Mouse (Mus musculus): Measurements from ENCODE around the gene Fbxo46. TPM values are rescaled to one million over a fixed set of nuclear protein-coding genes. Genes with fewer than 3 reads are reported as not detected.
A peak's percentile ranks its signal among the peaks of the same experiment; 100 is the strongest.

The Fbxo46 gene
- total and polyA plus RNA-seq, 2 experiments: 2.4 to 5.0 TPM

GRCm38 (mm10) chr7:19178443-19179092 is 58.9 kb downstream of the Fbxo46 start:
- DNase-seq (ENCODE audit: extremely low read depth, low read depth, low spot score): peak; percentile 19
- peaks cover 16% of the 10 kb centered on the region for H3K27me3 ChIP-seq (ENCODE audit: control insufficient read depth, insufficient read depth, low read length)
- no peak for TF ChIP-seq POLR2A (IDR thresholded peaks at IDR 0.05; ENCODE audit: extremely low read depth, insufficient read depth, low read length)
- peak; percentile 89 for TF ChIP-seq CTCF (IDR thresholded peaks at IDR 0.05; ENCODE audit: low read depth, low read length)
- no peak overlapping the region for H3K27ac ChIP-seq (replicated peaks; ENCODE audit: insufficient read depth, low read depth, low read length)
- WGBS: 8% methylated on average over 27 of the region's 27 CpGs
- H3K4me3 ChIP-seq (ENCODE audit: insufficient read depth, low read depth, low read length): no peak overlapping the region
- H3K79me2 ChIP-seq (ENCODE audit: control insufficient read depth, insufficient read depth, low read length): no peaks in the 10 kb centered on the region
- 0 out of 2 replicates have a peak, but pooled peaks cover 2% of the 10 kb centered on the region for H3K4me1 ChIP-seq (ENCODE audit: control insufficient read depth, insufficient read depth, low read length)
- H3K36me3 ChIP-seq (ENCODE audit: control insufficient read depth, insufficient read depth, low read length): no peaks in the 10 kb centered on the region
- H3K9ac ChIP-seq (ENCODE audit: low read depth, low read length): no peak overlapping the region

- TF ChIP-seq POLR2A (IDR thresholded peaks at IDR 0.05; ENCODE audit: extremely low read depth, insufficient read depth, low read length) (no peak), CTCF (IDR thresholded peaks at IDR 0.05; ENCODE audit: low read depth, low read length) (peak; percentile 76)
- H3K9ac ChIP-seq (ENCODE audit: low read depth, low read length): 0 out of 2 replicates have a peak overlapping the region, but pooled peaks have one; percentile 14
- H3K4me3 ChIP-seq (ENCODE audit: insufficient read depth, low read depth, low read length): no peak overlapping the region
- peaks cover 16% of the 10 kb centered on the region for H3K27me3 ChIP-seq (ENCODE audit: control insufficient read depth, insufficient read depth, low read length)
- H3K79me2 ChIP-seq (ENCODE audit: control insufficient read depth, insufficient read depth, low read length): no peaks in the 10 kb centered on the region
- H3K36me3 ChIP-seq (ENCODE audit: control insufficient read depth, insufficient read depth, low read length): no peaks in the 10 kb centered on the region
- DNase-seq (ENCODE audit: extremely low read depth, low read depth, low spot score): no peak
- WGBS: 2% methylated on average over 29 of the region's 32 CpGs
- 0 out of 2 replicates have a peak, but pooled peaks cover 2% of the 10 kb centered on the region for H3K4me1 ChIP-seq (ENCODE audit: control insufficient read depth, insufficient read depth, low read length)
- no peak overlapping the region for H3K27ac ChIP-seq (replicated peaks; ENCODE audit: insufficient read depth, low read depth, low read length)
Observed at GRCm38 (mm10) chr7:19179173-19179572, 59.5 kb downstream of the Fbxo46 start.

DNA sequence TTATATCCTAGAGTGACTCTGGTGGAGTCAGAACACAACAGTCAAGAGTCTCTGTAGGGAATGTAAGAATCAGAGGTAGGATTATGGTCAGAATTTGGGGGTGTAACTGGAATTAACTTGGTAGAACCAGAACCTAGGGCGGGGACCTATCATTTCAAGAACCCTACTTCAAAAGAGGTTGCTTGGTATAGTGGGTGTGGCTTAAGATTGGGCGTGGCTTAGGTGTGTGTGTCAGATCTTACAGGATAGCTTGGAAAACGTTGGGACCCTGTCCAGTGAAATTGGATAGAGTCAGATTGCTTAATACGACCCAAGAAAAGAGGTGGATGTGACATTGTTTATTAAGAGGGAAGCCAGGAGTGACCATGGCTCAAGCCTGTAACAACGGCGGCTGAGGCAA is 60.3 kb downstream of the Fbxo46 start:
- 30% methylated on average over 6 of the region's 6 CpGs for WGBS

GRCm38 (mm10) chr7:19180862-19181429 is 61.3 kb downstream of the Fbxo46 start:
- WGBS: 1% methylated on average over 27 of the region's 27 CpGs
- DNase-seq (ENCODE audit: extremely low read depth, low read depth, low spot score): peak; percentile 18
- H3K27ac ChIP-seq (replicated peaks; ENCODE audit: insufficient read depth, low read depth, low read length): no peak overlapping the region
- peaks cover 16% of the 10 kb centered on the region for H3K27me3 ChIP-seq (ENCODE audit: control insufficient read depth, insufficient read depth, low read length)
- H3K4me3 ChIP-seq (ENCODE audit: insufficient read depth, low read depth, low read length): peak overlapping the region; percentile 66
- no peaks in the 10 kb centered on the region for H3K36me3 ChIP-seq (ENCODE audit: control insufficient read depth, insufficient read depth, low read length)
- TF ChIP-seq POLR2A (IDR thresholded peaks at IDR 0.05; ENCODE audit: extremely low read depth, insufficient read depth, low read length) (no peak), CTCF (IDR thresholded peaks at IDR 0.05; ENCODE audit: low read depth, low read length) (no peak)
- H3K79me2 ChIP-seq (ENCODE audit: control insufficient read depth, insufficient read depth, low read length): no peaks in the 10 kb centered on the region
- H3K4me1 ChIP-seq (ENCODE audit: control insufficient read depth, insufficient read depth, low read length): 0 out of 2 replicates have a peak, but pooled peaks cover 2% of the 10 kb centered on the region
- H3K9ac ChIP-seq (ENCODE audit: low read depth, low read length): peak overlapping the region; percentile 61

More for the DNA sequence above, 60.3 kb downstream of the Fbxo46 start:
- H3K4me3 ChIP-seq (ENCODE audit: insufficient read depth, low read depth, low read length): no peak overlapping the region
- no peaks in the 10 kb centered on the region for H3K36me3 ChIP-seq (ENCODE audit: control insufficient read depth, insufficient read depth, low read length)
- TF ChIP-seq CTCF (IDR thresholded peaks at IDR 0.05; ENCODE audit: low read depth, low read length) (no peak), POLR2A (IDR thresholded peaks at IDR 0.05; ENCODE audit: extremely low read depth, insufficient read depth, low read length) (no peak)
- no peak overlapping the region for H3K27ac ChIP-seq (replicated peaks; ENCODE audit: insufficient read depth, low read depth, low read length)
- H3K9ac ChIP-seq (ENCODE audit: low read depth, low read length): no peak overlapping the region
- peaks cover 16% of the 10 kb centered on the region for H3K27me3 ChIP-seq (ENCODE audit: control insufficient read depth, insufficient read depth, low read length)
- no peak for DNase-seq (ENCODE audit: extremely low read depth, low read depth, low spot score)
- no peaks in the 10 kb centered on the region for H3K79me2 ChIP-seq (ENCODE audit: control insufficient read depth, insufficient read depth, low read length)
- 0 out of 2 replicates have a peak, but pooled peaks cover 2% of the 10 kb centered on the region for H3K4me1 ChIP-seq (ENCODE audit: control insufficient read depth, insufficient read depth, low read length)

DNA sequence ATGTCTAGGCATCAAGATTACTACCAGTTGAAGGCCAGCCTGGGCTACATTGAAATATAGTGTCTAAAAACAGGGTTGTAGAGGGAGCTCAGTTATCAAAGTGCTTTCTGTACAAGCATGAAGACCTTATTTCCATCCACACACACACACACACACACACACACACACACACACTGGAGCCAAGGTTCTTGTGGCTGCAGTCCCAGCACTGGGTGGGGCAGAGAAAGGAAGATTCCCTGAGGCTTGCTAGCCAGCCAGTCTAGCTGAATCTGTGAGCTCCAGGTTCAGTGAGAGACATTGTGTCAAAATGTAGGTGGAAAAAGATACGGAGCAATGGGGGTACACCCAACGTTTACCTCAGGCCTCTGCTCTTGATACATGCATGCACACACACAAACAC is 64.6 kb downstream of the Fbxo46 start:
- Histone ChIP-seq H3K9ac (ENCODE audit: low read depth, low read length) (no peak overlapping the region), H3K4me1 (ENCODE audit: control insufficient read depth, insufficient read depth, low read length) (0 out of 2 replicates have a peak, but pooled peaks cover 2% of the 10 kb centered on the region), H3K79me2 (ENCODE audit: control insufficient read depth, insufficient read depth, low read length) (no peaks in the 10 kb centered on the region), H3K27ac (replicated peaks; ENCODE audit: insufficient read depth, low read depth, low read length) (no peak overlapping the region), H3K4me3 (ENCODE audit: insufficient read depth, low read depth, low read length) (no peak overlapping the region), H3K36me3 (ENCODE audit: control insufficient read depth, insufficient read depth, low read length) (no peaks in the 10 kb centered on the region; the same call in 1 of the 2 replicates), H3K27me3 (ENCODE audit: control insufficient read depth, insufficient read depth, low read length) (peaks cover 5% of the 10 kb centered on the region; the same call in 1 of the 2 replicates)
- WGBS: 90% methylated on average over 2 of the region's 2 CpGs
- DNase-seq (ENCODE audit: extremely low read depth, low read depth, low spot score): no peak
- TF ChIP-seq POLR2A (IDR thresholded peaks at IDR 0.05; ENCODE audit: extremely low read depth, insufficient read depth, low read length): no peak
- TF ChIP-seq CTCF (IDR thresholded peaks at IDR 0.05; ENCODE audit: low read depth, low read length): no peak
